Mouse (Mus musculus) hindbrain, embryonic 11.5 days (tissue): ENCODE data around the gene Aspscr1. TPM values are rescaled to one million over a fixed set of nuclear protein-coding genes. Genes with fewer than 3 reads are reported as not detected.

Source experiments
- ATAC-seq: fragments of 200-750 bp; cut with Nextera tagmentation; 2 replicates; pipeline ENCODE4 v1.8.0; 2017; ENCODE audit warnings: mild to moderate bottlenecking, moderate TSS enrichment, moderate library complexity; ENCODE audit not compliant: low FRiP score
- DNase-seq: peaks from one replicate; pipeline ENCODE4 v3.0.0-alpha.2; 2015; ENCODE audit warnings: low spot score
- H3K27ac ChIP-seq: fragments of 300-500 bp; sonication (generic); 2 replicates; pipeline ENCODE4 v1.5.1; 2014; ENCODE audit warnings: mild to moderate bottlenecking, low read depth, low read length
- H3K27me3 ChIP-seq: fragments of 300-500 bp; sonication (generic); 2 replicates; pipeline ENCODE4 v1.6.1; 2014; ENCODE audit warnings: mild to moderate bottlenecking, low read length, moderate library complexity, mixed read lengths; ENCODE audit not compliant: control insufficient read depth, insufficient read depth
- H3K36me3 ChIP-seq: fragments of 300-500 bp; sonication (generic); 2 replicates; pipeline ENCODE4 v1.6.1; 2014; ENCODE audit warnings: mild to moderate bottlenecking, low read length, moderate library complexity, mixed read lengths; ENCODE audit not compliant: control insufficient read depth, insufficient read depth
- H3K4me1 ChIP-seq: fragments of 300-500 bp; sonication (generic); replicated peaks from 2 replicates; pipeline ENCODE4 v1.6.1; 2014; ENCODE audit warnings: low read length, mixed read lengths; ENCODE audit not compliant: control insufficient read depth, insufficient read depth
- H3K4me2 ChIP-seq: fragments of 300-500 bp; sonication (generic); replicated peaks from 2 replicates; pipeline ENCODE4 v1.6.1; 2014; ENCODE audit warnings: mild to moderate bottlenecking, low read depth, low read length
- H3K4me3 ChIP-seq: fragments of 300-500 bp; sonication (generic); 2 replicates; pipeline ENCODE4 v1.5.1; 2014; ENCODE audit warnings: low read depth, low read length
- H3K9ac ChIP-seq: fragments of 300-500 bp; sonication (generic); 2 replicates; pipeline ENCODE4 v1.6.1; 2014; ENCODE audit warnings: low read depth, low read length
- H3K9me3 ChIP-seq: fragments of 300-500 bp; sonication (generic); 2 replicates; pipeline ENCODE4 v1.6.1; 2016; ENCODE audit warnings: low read length; ENCODE audit not compliant: control insufficient read depth
- WGBS: fragments of 180-500 bp; shearing (Covaris S2); extraction: QIAGEN DNeasy Blood & Tissue Kit; methylation state at CpG from one replicate; pipeline ENCODE4 v1.1.7; 2014; 5-methylcytosine and 5-hydroxymethylcytosine counted together
- polyA plus RNA-seq: library from polyadenylated mRNA; unstranded; fragments of >200 nt; fragmentation: Nextera tagmentation; extraction: Ambion mirVana; gene quantifications from 2 replicates; pipeline ENCODE4 v1.2.1, GENCODE M21; 2014

The Aspscr1 gene
- polyA plus RNA-seq, 1 experiment from 2014 or later: 122 TPM

- DNase-seq: no peak
- no peaks in the 10 kb centered on the region for H3K9me3 ChIP-seq
- H3K36me3 ChIP-seq: no peaks in the 10 kb centered on the region
- 77% methylated on average over 3 of the region's 3 CpGs for WGBS
- no peak overlapping the region for H3K4me3 ChIP-seq
- H3K9ac ChIP-seq: no peak overlapping the region
- no peak overlapping the region for H3K4me2 ChIP-seq
- H3K27ac ChIP-seq: no peak overlapping the region
- H3K4me1 ChIP-seq: peaks cover 5% of the 10 kb centered on the region; the same call in 1 of the 2 replicates
- ATAC-seq: no peak
- H3K27me3 ChIP-seq: peaks cover 32% of the 10 kb centered on the region
These were observed 18.0 kb upstream of the Aspscr1 start for GRCm38 (mm10) chr11:120654741-120655140.

- Histone ChIP-seq H3K36me3 (no peaks in the 10 kb centered on the region), H3K4me1 (peaks cover 17% of the 10 kb centered on the region), H3K27ac (no peak overlapping the region), H3K4me3 (no peak overlapping the region), H3K9me3 (no peaks in the 10 kb centered on the region), H3K9ac (no peak overlapping the region), H3K27me3 (peaks cover 58% of the 10 kb centered on the region), H3K4me2 (no peak overlapping the region)
- 77% methylated on average over 4 of the region's 4 CpGs for WGBS
- ATAC-seq (no peak), DNase-seq (no peak)
These were observed 15.5 kb upstream of the Aspscr1 start for GRCm38 (mm10) chr11:120657301-120657700.

GRCm38 (mm10) chr11:120658876-120659410 lies 13.8 kb upstream of the Aspscr1 start:
- Histone ChIP-seq H3K9ac (no peak overlapping the region), H3K4me2 (no peak overlapping the region), H3K27me3 (peaks cover 68% of the 10 kb centered on the region), H3K9me3 (no peaks in the 10 kb centered on the region), H3K4me3 (no peak overlapping the region), H3K4me1 (peaks cover 17% of the 10 kb centered on the region), H3K36me3 (no peaks in the 10 kb centered on the region), H3K27ac (no peak overlapping the region)
- 5% methylated on average over 24 of the region's 24 CpGs for WGBS
- DNase-seq: peak; percentile 84
- ATAC-seq: no peak

- ATAC-seq (no peak), DNase-seq (peak; percentile 36)
- Histone ChIP-seq H3K4me3 (peak overlapping the region; percentile 37), H3K4me1 (peaks cover 17% of the 10 kb centered on the region), H3K36me3 (no peaks in the 10 kb centered on the region), H3K9me3 (no peaks in the 10 kb centered on the region), H3K27ac (no peak overlapping the region), H3K9ac (peak overlapping the region; percentile 27; the same call in 1 of the 2 replicates), H3K4me2 (peak overlapping the region; percentile 53), H3K27me3 (peaks cover 68% of the 10 kb centered on the region)
- WGBS: 3% methylated on average over 47 of the region's 50 CpGs
These were observed 13.1 kb upstream of the Aspscr1 start for GRCm38 (mm10) chr11:120659509-120660300.

GRCm38 (mm10) chr11:120660301-120661075 lies 12.3 kb upstream of the Aspscr1 start:
- peak overlapping the region; percentile 53 for H3K4me2 ChIP-seq
- peaks cover 17% of the 10 kb centered on the region for H3K4me1 ChIP-seq
- ATAC-seq: peak; percentile 57; the same call in 1 of the 2 replicates
- H3K27ac ChIP-seq: no peak overlapping the region
- peak overlapping the region; percentile 37 for H3K4me3 ChIP-seq
- peaks cover 68% of the 10 kb centered on the region for H3K27me3 ChIP-seq
- H3K9ac ChIP-seq: peak overlapping the region; percentile 27; the same call in 1 of the 2 replicates
- under 1% methylated on average over 72 of the region's 95 CpGs for WGBS
- peak; percentile 71 for DNase-seq
- no peaks in the 10 kb centered on the region for H3K9me3 ChIP-seq
- no peaks in the 10 kb centered on the region for H3K36me3 ChIP-seq

- WGBS: 1% methylated on average over 34 of the region's 35 CpGs
- H3K27ac ChIP-seq: no peak within 1 kb of the TSS
These were observed 11.7 kb upstream of the Aspscr1 start, which contains the start of gene Notum for GRCm38 (mm10) chr11:120661076-120661460. Notum (minus strand) TSS chr11:120661175.

GRCm38 (mm10) chr11:120662759-120663158 lies 10.0 kb upstream of the Aspscr1 start:
- ATAC-seq (no peak), DNase-seq (no peak)
- Histone ChIP-seq H3K36me3 (no peaks in the 10 kb centered on the region), H3K9ac (no peak overlapping the region), H3K9me3 (no peaks in the 10 kb centered on the region), H3K4me2 (no peak overlapping the region), H3K27me3 (peaks cover 54% of the 10 kb centered on the region), H3K27ac (no peak overlapping the region), H3K4me3 (no peak overlapping the region), H3K4me1 (peaks cover 17% of the 10 kb centered on the region)
- 65% methylated on average over 6 of the region's 6 CpGs for WGBS

More at GRCm38 (mm10) chr11:120661076-120661460, 11.7 kb upstream of the Aspscr1 start, which contains the start of gene Notum:
- Histone ChIP-seq H3K9me3 (no peaks in the 10 kb centered on the region), H3K4me3 (peak within 1 kb of the TSS; percentile 37), H3K9ac (peak within 1 kb of the TSS; percentile 27; the same call in 1 of the 2 replicates), H3K27me3 (peaks cover 66% of the 10 kb centered on the region), H3K4me1 (peaks cover 17% of the 10 kb centered on the region), H3K4me2 (peak within 1 kb of the TSS; percentile 53), H3K36me3 (no peaks in the 10 kb centered on the region)
- no peak for DNase-seq
- no peak for ATAC-seq

- H3K27ac ChIP-seq: no peak overlapping the region
- ATAC-seq: no peak
- H3K9ac ChIP-seq: no peak overlapping the region
- peaks cover 17% of the 10 kb centered on the region for H3K4me1 ChIP-seq
- no peaks in the 10 kb centered on the region for H3K36me3 ChIP-seq
- no peaks in the 10 kb centered on the region for H3K9me3 ChIP-seq
- no peak overlapping the region for H3K4me3 ChIP-seq
- WGBS: 67% methylated on average over 5 of the region's 5 CpGs
- H3K27me3 ChIP-seq: peaks cover 46% of the 10 kb centered on the region
- H3K4me2 ChIP-seq: no peak overlapping the region
- no peak for DNase-seq
These were observed 9.1 kb upstream of the Aspscr1 start for GRCm38 (mm10) chr11:120663714-120664113.
